Mouse (Mus musculus) kidney, postnatal 36 days (tissue): ENCODE results near the gene Tekt3.
A peak's percentile ranks its signal among the peaks of the same experiment; 100 is the strongest.

ENCODE experiments used
- DNase-seq, 2 experiments: peaks; one replicate each; pipeline ENCODE4 v3.0.0; 2021 to 2022; ENCODE audit warnings: mixed read lengths in 2 of 2

Gene Tekt3

DNA sequence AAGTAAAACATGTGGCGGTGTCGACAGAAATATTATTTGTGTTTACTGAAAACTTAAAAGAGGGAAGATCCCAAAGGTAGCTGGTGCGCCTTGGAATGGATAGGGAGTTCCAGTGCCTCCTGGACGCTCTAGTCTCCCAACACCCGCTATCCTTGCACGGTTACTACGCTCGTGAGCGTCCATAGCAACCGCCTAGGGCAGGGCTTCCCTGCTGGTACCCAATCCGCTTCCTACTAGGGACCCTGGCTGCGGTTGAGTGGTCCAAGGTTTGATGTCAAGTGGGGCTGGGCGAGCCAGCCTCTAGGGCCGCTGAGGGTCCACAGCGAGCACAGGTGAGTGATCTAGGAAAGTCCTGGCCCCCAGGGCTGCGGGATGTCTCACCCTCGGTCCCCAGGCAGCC is at the start of gene Tekt3:
Tekt3 (plus strand) TSS at position 209 of the 400 bp plus-strand sequence.
- no peak for DNase-seq

DNA sequence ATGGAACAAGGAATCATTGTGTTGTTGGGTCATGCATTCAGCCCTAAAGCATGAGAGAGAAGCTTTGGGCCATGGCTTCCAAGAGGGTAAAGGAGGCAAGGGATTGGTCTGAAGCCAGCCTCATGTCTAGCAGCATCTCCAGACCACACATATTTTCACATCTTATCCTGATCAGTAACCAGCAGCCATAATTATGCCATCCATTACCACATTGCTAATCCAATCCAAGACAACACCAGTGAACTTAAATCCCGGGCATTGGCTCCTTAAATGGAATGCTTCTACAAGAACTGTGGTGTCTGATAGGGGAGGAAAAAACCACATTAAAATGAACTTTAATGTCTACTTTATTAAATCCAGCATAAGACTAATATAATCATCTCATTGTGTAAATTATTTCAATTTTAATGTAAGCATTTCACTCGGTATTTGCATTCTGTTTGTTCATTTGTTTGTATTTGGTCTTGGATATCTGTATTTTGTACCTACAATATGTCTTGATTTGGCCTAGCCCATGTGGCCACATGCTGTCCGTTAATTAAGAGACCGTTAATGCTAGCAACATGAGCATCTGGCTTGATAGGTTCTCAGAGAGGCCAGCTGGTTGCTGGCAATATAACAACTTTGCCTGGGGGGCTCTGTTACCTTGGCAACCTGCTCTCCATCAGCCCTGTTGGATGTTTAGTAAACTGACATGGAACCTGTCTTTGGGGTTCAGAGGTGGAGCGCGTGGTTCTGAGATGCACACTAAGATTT is 43.9 kb upstream of the Tekt3 start:
- no peak for DNase-seq

DNA sequence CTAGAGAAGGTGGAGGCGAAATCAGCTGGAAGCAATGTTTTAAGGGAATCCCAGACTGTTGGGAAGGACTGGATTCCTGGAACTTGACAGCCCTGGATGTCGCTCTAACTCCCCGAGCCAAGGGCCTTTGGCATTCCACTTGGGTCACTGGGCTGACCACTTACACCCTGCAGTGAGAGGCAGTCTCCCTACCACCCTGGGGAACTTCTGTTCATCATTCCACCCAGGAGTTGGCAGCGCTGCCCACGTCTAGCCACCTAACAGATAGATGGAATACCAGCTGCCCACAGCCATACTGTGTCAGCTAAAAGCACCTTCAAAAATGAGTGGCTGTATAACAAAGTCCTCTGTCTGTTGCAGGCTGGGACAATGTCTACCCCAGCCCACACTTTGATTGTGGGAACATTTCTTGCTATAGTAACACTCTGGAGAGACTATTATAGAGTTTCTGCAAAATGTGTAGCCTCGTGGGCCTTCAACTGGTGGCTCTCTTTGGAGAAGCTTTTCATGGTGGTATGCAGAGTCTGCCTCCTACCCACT is 43.3 kb upstream of the Tekt3 start:
- DNase-seq = no peak

DNA sequence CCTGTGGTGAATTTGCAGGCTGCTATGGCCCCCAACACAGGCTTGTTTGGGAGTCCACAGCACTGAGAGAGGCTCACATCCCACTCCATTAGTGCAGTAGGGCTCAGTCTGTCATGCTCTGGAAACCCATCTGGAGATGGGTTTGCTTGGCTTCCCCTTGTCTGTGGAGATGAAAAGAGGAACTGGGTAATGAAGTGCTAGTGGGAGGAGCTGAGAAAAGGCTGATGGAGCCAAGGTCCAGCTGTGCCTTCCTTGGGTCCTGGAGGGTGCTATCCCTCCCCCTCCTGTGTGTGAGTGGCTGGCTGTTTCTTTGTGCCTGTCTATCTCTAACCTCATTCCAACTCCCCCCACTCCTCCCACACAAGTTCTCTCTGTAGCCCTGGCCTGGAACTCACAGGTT is 40.8 kb upstream of the Tekt3 start:
- DNase-seq = peak in 1 of 2 experiments; percentile 13

DNA sequence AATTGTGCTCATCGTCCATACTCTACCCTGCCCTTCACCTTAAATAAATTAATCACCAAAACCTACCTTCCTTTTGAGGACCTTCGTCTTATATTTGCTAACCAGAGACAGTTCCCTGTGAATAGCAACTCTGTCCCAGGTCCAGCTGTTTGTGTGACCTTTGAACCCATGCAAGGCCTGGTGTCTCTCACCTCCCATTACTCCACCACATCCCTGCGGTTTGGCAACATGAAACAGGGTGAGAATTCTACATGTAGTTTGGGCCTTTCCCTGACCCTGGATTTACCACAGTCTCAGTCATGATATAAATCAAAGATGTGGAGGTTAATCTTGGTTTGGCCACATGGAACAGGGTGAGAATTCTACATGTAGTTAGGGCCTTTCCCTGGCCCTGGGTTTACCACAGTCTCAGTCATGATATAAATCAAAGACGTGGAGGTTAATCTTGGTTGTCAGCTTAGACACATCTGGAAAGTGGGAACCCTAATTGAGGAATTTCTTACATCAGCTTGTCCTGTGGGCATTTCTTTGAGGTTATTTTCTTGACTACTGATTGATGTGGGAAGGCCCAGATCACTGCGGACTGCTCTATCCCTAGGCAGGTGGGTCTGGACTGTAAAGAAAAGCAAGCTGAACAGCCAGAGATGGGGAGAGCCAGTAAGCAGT is 40.2 kb upstream of the Tekt3 start:
- peak in 1 of 2 experiments; percentile 20 for DNase-seq

DNA sequence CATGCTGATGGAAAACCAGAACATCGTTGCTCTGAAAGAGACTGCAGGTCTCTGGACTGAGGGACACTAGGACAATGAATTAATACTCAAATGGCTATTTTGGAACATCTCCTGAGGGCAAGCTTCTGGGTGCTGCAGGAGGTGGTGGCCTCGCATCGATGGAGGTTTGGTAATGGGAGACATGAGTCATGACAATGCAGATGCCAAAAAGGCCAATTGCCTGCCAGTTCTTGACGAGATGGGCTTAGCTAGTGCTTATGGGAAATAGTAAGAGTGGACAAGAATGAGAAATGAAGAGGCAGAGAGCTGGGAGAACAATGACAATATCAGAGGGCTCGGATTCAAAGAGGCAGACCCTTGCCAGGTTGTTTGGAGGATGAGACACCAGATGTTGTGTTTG is 38.0 kb upstream of the Tekt3 start:
- DNase-seq = no peak

DNA sequence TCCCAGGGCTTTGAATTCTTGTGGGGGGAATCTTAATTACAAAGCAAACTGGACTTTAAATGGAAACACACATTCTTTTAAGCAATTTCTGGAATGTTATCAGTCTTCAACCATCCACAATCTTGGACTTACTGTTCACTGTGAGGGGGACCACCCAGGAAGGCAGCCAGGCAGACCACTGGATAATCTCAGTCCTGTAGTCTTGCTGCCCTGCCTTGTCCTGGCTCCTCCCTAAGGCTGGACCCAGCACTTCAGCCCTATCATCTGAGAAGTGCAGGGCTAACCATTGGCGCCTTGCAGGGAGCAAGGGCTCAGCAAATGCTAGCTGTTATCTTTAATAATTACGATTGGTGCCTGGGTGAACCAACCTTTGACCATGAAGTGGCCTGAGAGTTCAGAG is 37.3 kb upstream of the Tekt3 start:
- no peak for DNase-seq

DNA sequence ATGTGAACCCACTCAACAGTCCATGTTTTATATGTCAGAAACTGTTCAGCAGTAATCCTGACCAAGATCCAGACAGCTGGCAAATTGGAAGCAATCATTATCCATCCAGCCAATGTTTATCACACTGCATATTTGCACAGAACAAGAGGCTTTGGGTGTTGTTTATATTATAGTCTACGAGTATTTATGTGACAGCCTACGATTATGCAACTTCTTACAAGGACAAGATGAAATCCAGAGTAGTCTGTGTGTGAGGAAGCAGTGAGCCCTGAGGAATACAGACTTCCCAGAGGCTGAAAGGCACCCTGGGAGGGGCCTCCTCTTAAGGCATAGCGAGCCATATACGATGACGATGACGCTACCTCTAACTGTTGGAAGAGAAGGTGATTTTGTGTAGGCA is 36.0 kb upstream of the Tekt3 start:
- no peak for DNase-seq

DNA sequence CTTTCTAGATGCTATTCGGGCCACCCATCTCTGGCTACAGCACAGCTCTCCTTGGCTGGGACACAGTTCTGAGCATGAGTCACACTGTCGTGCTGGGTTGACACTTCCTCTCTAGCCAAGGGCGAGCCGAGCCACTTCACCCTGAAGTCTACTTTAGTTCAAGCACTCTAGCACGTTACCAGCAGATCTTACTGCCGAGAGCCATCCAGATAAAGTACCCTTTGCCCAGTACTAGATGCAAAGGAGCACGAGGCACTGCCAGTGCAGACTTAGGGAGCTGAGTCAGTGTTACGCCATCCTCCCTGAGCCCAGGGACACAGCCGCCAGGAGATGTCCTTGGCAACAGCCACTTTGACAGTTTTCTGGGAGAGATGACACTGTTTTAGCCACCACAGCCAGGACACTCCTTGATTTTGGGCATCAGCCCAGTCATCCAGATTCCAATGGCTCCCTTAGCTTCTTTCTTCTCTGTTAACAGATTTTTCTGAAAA is 34.8 kb upstream of the Tekt3 start:
- DNase-seq = peak in 1 of 2 experiments; percentile 11

DNA sequence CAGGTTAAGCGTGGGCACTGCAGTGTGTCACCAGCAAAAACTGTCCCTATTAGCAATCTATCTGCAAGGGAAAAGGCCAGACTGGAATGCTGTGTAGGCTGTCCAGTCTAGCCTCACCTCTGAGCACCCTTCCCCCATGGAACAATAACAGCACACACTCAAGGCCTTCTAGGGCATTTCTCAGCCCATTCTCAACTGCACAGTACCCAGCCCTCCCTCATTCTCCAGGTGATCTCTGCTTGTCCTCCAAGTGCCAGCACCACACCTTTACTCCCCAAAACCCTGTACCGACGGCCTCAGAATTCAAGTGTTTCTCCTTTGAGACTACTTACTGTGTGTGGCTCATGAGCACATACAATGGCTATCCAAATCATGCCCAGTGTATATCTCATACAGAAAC is 33.3 kb upstream of the Tekt3 start:
- no peak for DNase-seq

DNA sequence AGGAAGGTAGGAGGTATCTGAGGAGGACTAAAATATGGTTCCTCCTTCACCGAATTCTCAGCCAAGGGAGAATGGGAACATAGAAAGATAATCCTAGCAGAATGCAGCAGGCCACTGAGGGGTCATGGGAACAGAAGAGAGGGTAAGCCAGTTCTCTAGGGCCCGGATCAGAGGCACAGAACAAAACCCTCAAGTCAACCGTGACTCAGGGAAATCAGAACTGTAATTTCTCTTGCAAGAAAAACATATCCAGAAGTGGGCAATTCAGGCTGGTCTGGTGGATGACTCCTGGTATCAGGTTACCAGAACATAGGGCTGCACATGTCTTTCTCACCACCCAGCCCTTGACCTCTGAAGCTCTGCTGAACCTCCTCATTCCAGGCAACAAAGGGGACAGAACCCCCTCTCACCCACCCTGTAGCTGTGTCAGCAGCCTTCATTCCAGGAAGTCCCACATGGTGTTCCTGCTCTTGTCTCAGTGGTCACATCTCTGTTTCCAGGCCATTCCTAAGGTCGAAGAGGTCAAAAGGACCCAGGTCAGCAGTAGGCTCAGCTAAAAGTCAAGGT is 32.2 kb upstream of the Tekt3 start:
- no peak for DNase-seq

DNA sequence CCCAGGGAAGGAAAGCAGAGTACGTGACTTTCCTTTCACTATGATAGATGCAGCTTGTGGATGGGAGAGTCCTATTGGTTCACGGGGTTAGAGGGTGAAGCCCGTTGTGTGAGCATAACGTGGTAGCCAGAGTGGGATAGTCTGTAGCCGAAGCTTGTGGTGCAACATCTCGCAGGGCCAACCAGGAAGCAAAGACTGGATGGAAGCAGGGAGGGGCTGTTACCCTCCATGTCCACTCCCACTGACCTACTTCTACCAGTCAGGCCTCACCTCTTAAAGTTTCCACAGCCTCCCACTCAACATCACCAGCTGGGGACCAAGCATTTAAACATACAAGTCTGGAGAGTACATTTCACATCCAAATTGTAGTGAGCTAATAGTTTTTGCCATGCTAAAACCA is 31.7 kb upstream of the Tekt3 start:
- no peak for DNase-seq

DNA sequence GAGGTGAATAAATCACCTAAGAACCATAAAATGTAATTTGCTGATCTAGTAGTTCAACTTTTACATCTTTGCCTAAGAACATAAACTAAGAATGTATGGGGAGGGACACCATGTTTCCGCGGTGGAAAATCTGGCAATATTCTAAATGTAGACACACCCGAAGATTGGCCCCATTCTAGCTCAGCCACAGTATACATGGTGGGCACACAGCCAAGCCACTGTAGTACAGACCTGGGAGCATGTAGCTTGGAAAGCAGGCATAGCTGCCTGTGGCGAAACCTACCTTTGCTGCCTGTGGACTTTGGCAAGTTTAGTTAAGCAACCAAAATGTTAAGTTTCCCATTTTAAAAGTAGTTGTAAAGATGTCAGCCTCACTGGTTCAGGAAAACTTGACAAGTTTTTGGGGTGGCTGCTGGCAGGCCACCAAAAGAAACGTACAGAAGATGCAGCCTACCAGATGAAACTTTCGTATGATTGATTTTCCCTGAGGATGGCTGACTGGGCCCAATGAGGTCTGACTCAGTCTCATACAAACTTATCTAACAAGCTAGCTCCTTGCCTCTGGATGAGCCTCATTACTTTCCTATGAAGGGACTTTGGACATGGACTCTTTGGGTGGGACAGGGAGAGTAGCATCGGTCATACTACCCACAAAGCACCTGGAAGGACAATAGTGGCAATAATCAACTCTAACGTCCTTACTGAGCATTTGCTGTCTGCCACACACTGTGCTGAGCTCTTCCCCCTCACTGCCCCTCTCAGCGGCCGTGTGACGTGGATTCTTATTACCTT is 25.8 kb upstream of the Tekt3 start:
- no peak for DNase-seq

DNA sequence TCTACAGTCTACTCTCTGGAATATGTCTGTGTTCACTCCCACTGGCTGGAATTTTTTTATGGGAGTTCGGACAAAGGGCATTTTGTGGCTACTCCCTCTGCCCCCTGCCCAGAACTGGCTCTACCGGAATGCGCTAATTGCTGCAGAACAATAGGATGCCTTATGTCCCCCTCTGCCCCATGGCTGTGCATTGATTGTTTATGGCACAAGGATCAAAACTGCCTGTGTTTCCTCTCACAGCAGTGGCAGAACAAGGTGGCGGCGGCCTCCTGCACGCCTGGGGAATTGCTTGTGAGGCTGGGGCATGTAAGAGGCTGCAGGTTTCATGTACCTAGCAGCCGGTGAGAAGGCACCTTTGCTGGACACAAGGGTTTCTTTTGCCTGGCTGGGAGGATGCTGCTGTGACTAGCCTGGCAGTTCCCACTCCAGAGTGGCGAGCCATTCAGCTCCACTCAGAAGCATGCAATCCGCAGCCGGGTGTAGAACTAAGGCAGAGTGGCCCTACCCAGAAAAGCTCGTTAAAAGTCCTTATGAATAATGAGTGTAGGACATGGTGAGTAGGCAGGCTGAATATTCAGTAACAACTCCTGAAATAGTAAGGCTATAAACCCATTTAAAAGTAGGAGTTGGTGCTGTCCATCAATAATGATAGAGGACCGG is 21.3 kb upstream of the Tekt3 start:
- DNase-seq = no peak

DNA sequence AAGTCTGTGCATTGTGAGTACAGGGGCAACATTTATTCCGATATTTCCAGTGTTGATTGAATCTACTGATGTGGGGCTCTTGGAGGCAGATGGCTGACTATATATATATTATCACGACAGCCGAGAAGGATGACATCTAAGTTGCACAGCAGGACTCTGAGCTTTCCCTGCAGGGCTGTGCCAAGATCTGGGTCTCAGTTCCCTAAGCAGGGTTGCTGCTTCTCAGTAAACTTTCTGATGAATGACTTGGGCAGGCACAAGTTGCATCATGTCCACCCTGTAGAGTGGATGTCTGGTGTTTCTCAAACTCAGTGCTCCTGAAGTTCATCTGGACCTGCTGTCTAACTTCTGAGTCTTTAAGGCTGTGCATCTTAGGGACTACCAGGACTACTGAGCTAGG is 15.7 kb upstream of the Tekt3 start:
- DNase-seq = no peak

DNA sequence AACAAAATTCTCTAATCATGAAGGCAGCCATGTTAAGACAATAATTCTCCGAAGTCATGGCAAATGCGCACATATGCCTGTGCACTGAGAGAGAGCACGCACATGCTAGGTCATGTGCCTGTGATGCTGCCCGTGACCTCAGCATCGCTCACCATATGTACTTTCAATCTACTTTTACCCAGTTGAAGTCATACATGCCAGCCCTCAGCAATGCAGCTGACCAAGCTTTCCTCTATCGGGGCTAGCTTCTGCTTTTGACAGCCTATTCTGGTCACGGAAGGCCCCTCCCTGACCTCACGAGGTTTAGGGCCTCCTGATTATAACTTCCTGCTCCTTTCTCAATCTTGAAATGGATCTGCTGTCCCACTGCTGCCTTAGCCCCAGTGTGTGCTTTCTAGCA is 15.1 kb upstream of the Tekt3 start:
- peak in 1 of 2 experiments; percentile 16 for DNase-seq

DNA sequence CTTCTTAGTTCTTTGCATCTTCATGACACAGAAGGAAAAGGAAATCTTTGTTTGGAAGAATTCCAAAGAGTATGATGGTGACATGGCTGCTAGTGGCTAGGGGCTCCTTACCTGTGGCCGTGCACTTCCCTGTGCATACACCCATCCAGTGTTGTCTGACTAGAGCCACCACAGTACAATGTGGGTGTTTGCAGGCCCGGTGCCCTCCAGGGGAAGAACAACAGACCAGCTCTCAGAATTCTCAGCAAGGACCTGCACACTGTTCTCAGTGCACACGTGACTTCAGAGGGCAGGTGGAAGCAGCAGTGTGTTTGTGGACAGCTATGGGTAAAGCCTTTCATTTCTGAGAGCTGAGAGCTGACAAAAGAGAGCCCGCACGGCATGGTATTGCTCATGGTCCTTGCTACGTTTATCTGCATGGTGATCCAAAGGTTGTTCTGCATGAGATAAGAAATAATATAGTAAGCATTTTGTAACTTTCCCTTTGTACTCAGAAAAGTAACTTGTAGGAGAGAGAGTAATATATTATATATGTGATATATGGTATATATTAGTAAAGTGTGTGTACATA is 11.0 kb upstream of the Tekt3 start:
- DNase-seq = no peak

DNA sequence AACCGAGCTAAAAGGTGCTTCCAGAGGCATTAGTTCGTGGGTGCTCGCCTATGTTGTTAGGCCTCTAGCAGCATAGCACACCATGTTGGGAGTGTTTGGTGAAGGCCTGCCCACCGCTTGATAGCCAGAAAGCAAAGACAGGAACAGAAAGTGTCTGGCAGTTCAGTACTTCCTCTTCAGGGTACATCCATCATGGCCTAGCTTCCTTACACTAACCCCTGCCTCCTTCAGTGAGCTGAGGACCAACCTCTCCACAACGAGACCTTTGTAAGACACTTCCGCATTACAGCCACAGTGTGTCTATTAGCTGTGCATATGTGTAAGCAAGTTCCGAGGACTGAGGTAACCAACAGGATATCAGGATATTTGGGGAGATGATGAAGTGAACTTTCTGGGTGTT is 10.4 kb upstream of the Tekt3 start:
- peak in 1 of 2 experiments; percentile 7 for DNase-seq

DNA sequence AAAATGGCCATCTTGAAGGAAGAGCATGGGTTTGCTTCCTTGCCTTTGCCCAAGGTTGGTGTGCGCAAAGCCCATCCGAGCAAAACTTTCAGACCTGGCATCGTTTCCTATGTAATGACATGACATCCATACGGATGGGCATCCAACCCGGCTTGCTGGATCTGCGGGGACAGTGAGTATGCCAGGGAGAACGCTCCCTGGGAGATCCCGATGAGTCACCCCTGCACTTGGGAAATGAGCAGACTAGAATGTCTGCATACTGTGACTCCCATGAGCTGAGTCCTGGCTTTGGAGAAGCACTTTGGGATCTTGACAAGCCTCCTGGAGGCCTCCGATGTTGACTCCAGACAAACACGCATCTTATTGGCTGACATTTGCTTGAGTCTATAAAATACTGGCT is 9.5 kb upstream of the Tekt3 start:
- no peak for DNase-seq

DNA sequence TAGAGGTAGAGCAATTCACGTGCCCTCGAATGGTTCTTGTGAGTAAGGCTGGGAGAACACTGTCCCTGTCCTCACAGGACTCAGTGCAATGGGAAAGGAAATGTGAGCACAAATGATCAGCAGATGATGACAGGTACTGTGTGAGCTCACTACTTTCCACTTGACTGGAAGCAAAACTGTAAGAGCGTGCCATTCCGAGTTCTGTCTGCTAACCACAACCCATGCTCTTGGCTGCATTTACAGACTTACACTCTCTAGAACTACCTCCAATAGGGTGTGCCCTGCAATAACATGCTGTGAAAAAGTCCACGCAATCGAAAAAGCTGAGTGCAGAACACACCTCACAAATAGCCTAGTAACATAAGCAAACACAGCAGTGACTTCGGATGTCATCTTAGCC is 5.9 kb upstream of the Tekt3 start:
- no peak for DNase-seq

DNA sequence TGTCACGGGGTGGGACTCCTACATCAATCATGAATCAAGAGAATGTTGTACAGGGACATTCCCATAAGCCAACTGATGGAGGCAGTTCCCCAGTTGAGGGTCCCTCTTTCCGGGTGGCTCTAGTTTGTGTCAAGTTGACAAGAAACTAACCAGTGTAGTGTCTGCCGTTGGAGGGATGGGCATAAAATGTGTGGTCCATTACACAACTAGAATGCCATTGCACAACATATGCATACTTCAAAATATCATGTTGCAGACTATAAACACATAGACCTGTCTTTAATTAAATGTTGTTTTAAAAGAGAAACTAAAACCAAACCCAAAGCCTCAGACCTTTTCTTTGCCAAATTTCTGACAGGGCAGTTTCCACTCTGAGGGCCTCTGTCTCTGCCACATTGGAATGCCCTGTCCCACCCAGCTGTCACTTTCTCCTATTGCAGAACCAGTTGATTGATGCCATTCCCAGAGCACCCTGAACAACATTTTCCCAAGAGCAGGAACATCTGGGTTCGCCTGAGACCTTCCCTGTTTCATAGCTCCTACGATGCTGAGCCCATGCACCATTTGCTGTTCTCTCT is 3.0 kb upstream of the Tekt3 start:
- no peak for DNase-seq

DNA sequence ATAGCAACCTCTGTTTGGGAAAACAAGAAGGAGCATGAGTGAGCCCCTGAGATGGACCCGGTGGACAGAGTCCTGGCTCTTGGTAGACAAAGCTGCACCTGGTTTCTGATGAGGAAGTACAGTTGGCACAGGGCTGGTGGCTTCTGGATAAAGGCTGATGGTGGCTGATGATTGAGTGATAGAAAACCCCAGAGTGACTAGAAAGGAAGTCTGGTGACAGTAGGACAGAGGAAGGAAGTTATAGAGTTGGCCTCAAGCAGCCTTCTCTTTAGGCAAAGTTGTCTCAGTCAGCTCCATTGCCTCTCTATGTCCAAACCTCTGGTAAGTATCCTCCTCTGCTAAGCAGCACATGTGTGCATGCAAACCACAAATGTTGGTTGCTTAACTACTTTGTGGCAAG is 1.5 kb upstream of the Tekt3 start:
- no peak for DNase-seq
